Mouse (Mus musculus): ENCODE measurements around the gene Tnc.

Gene Tnc

GRCm38 (mm10) chr4:64025591-64025990, 21.2 kb downstream of the Tnc start:
- no peak for DNase-seq (ENCODE audit: low spot score in 2 of 2)

GRCm38 (mm10) chr4:64024041-64024779, 22.6 kb downstream of the Tnc start:
- DNase-seq (ENCODE audit: low spot score in 2 of 2) = no peak

GRCm38 (mm10) chr4:64020930-64021589, 25.8 kb downstream of the Tnc start:
- no peak for DNase-seq (ENCODE audit: low spot score in 2 of 2)

GRCm38 (mm10) chr4:64020151-64020550, 26.7 kb downstream of the Tnc start:
- DNase-seq (ENCODE audit: low spot score in 2 of 2) = no peak

- DNase-seq (ENCODE audit: low spot score in 2 of 2) = no peak
Observed at GRCm38 (mm10) chr4:64011308-64011707, 35.5 kb downstream of the Tnc start.

- DNase-seq (ENCODE audit: low spot score in 2 of 2) = no peak
Observed at GRCm38 (mm10) chr4:64009936-64010335, 36.9 kb downstream of the Tnc start.

GRCm38 (mm10) chr4:64005198-64005597, 41.6 kb downstream of the Tnc start:
- DNase-seq (ENCODE audit: low spot score in 2 of 2) = no peak

GRCm38 (mm10) chr4:64003677-64004076, 43.1 kb downstream of the Tnc start:
- no peak for DNase-seq (ENCODE audit: low spot score in 2 of 2)

- no peak for DNase-seq (ENCODE audit: low spot score in 2 of 2)
Observed at GRCm38 (mm10) chr4:64002168-64002567, 44.6 kb downstream of the Tnc start.

- no peak for DNase-seq (ENCODE audit: low spot score in 2 of 2)
Observed at GRCm38 (mm10) chr4:64000788-64001187, 46.0 kb downstream of the Tnc start.

- no peak for DNase-seq (ENCODE audit: low spot score in 2 of 2)
Observed at GRCm38 (mm10) chr4:64000293-64000692, 46.5 kb downstream of the Tnc start.

- no peak for DNase-seq (ENCODE audit: low spot score in 2 of 2)
Observed at GRCm38 (mm10) chr4:63993462-63994113, 53.2 kb downstream of the Tnc start.

- DNase-seq (ENCODE audit: low spot score in 2 of 2) = no peak
Observed at GRCm38 (mm10) chr4:63990216-63990615, 56.6 kb downstream of the Tnc start.

- DNase-seq (ENCODE audit: low spot score in 2 of 2) = no peak
Observed at GRCm38 (mm10) chr4:63988090-63988489, 58.7 kb downstream of the Tnc start.

GRCm38 (mm10) chr4:63986576-63986975, 60.2 kb downstream of the Tnc start:
- no peak for DNase-seq (ENCODE audit: low spot score in 2 of 2)

GRCm38 (mm10) chr4:63983098-63983445, 63.7 kb downstream of the Tnc start:
- DNase-seq (ENCODE audit: low spot score in 2 of 2) = no peak

- no peak for DNase-seq (ENCODE audit: low spot score in 2 of 2)
Observed at GRCm38 (mm10) chr4:63982425-63983097, 64.3 kb downstream of the Tnc start.

- no peak for DNase-seq (ENCODE audit: low spot score in 2 of 2)
Observed at GRCm38 (mm10) chr4:63980211-63980794, 66.5 kb downstream of the Tnc start.

GRCm38 (mm10) chr4:63979635-63980034, 67.2 kb downstream of the Tnc start:
- no peak for DNase-seq (ENCODE audit: low spot score in 2 of 2)

GRCm38 (mm10) chr4:63972536-63972935, 74.3 kb downstream of the Tnc start:
- no peak for DNase-seq (ENCODE audit: low spot score in 2 of 2)

GRCm38 (mm10) chr4:63971762-63972161, 75.1 kb downstream of the Tnc start:
- DNase-seq (ENCODE audit: low spot score in 2 of 2) = no peak

GRCm38 (mm10) chr4:63970925-63971324, 75.9 kb downstream of the Tnc start:
- no peak for DNase-seq (ENCODE audit: low spot score in 2 of 2)

Measured in natural killer cell, adult 2 months (primary cell).